Mouse (Mus musculus) kidney, postnatal 0 days (tissue): Measurements from ENCODE around the gene Srgap2. TPM values are rescaled to one million over a fixed set of nuclear protein-coding genes. Genes with fewer than 3 reads are reported as not detected.

ENCODE experiments used
- ATAC-seq: fragments of 200-750 bp; cut with Nextera tagmentation; replicated peaks from 2 replicates; pipeline ENCODE4 v1.8.0; 2017; ENCODE audit warnings: low read depth, moderate number of reproducible peaks, moderate TSS enrichment, moderate library complexity; ENCODE audit not compliant: low FRiP score
- DNase-seq: peaks from one replicate; pipeline ENCODE4 v3.0.0-alpha.2; 2016; ENCODE audit warnings: low spot score
- H3K27ac ChIP-seq: fragments of 300-500 bp; sonication (generic); 2 replicates; pipeline ENCODE4 v1.5.1; 2014; ENCODE audit warnings: mild to moderate bottlenecking
- H3K27me3 ChIP-seq: fragments of 300-500 bp; sonication (generic); 2 replicates; pipeline ENCODE4 v1.6.1; 2014; ENCODE audit warnings: low read length, mixed read lengths; ENCODE audit not compliant: insufficient read depth
- H3K36me3 ChIP-seq: fragments of 300-500 bp; sonication (generic); 2 replicates; pipeline ENCODE4 v1.6.1; 2014; ENCODE audit warnings: low read length, mixed read lengths; ENCODE audit not compliant: insufficient read depth
- H3K4me1 ChIP-seq: fragments of 300-500 bp; sonication (generic); replicated peaks from 2 replicates; pipeline ENCODE4 v1.6.1; 2014; ENCODE audit warnings: antibody characterized with exemption, low read length, mixed read lengths; ENCODE audit not compliant: insufficient read depth
- H3K4me2 ChIP-seq: fragments of 300-500 bp; sonication (generic); 2 replicates; pipeline ENCODE4 v1.6.1; 2014; ENCODE audit warnings: mild to moderate bottlenecking, low read length, moderate library complexity, mixed read lengths
- H3K4me3 ChIP-seq: fragments of 300-500 bp; sonication (generic); replicated peaks from 2 replicates; pipeline ENCODE4 v1.5.1; 2014; ENCODE audit warnings: low read depth, low read length
- H3K9ac ChIP-seq: fragments of 300-500 bp; sonication (generic); 2 replicates; pipeline ENCODE4 v1.6.1; 2014; ENCODE audit warnings: low read depth, low read length
- H3K9me3 ChIP-seq: fragments of 300-500 bp; sonication (generic); replicated peaks from 2 replicates; pipeline ENCODE4 v1.6.1; 2016; ENCODE audit warnings: low read length, inconsistent platforms, mixed read lengths
- CTCF ChIP-seq: IDR thresholded peaks from 2 replicates; pipeline ENCODE4 v1.5.1; 2016; ENCODE audit warnings: antibody characterized with exemption, low read depth, mild to moderate bottlenecking, moderate library complexity
- WGBS: fragments of 180-500 bp; shearing (Covaris S2); extraction: QIAGEN DNeasy Blood & Tissue Kit; methylation state at CpG from one replicate; pipeline ENCODE4 v1.1.7; 2014; 5-methylcytosine and 5-hydroxymethylcytosine counted together
- polyA plus RNA-seq: library from polyadenylated mRNA; unstranded; fragments of >200 nt; fragmentation: Nextera tagmentation; extraction: Ambion mirVana; gene quantifications from 2 replicates; pipeline ENCODE4 v1.2.1, GENCODE M21; 2015

Gene Srgap2
- polyA plus RNA-seq, 1 experiment from 2014 or later: 6.9 TPM

GRCm38 (mm10) chr1:131275577-131275976, 251.6 kb downstream of the Srgap2 start:
- 74% methylated on average over 14 of the region's 14 CpGs for WGBS
- no peak overlapping the region for H3K4me3 ChIP-seq
- no peaks in the 10 kb centered on the region for H3K27me3 ChIP-seq
- H3K27ac ChIP-seq: no peak overlapping the region
- no peak overlapping the region for H3K4me2 ChIP-seq
- no peak overlapping the region for H3K9ac ChIP-seq
- H3K4me1 ChIP-seq: no peaks in the 10 kb centered on the region
- ATAC-seq: no peak
- H3K9me3 ChIP-seq: no peaks in the 10 kb centered on the region
- H3K36me3 ChIP-seq: 0 out of 2 replicates have a peak, but pooled peaks cover 3% of the 10 kb centered on the region
- no peak for DNase-seq
- TF ChIP-seq CTCF: no peak

- H3K27ac ChIP-seq: no peak overlapping the region
- H3K27me3 ChIP-seq: no peaks in the 10 kb centered on the region
- no peaks in the 10 kb centered on the region for H3K4me1 ChIP-seq
- 0 out of 2 replicates have a peak, but pooled peaks cover 3% of the 10 kb centered on the region for H3K36me3 ChIP-seq
- 48% methylated on average over 22 of the region's 22 CpGs for WGBS
- H3K9me3 ChIP-seq: no peaks in the 10 kb centered on the region
- no peak for DNase-seq
- no peak overlapping the region for H3K4me3 ChIP-seq
- peak; percentile 43 for ATAC-seq
- no peak overlapping the region for H3K4me2 ChIP-seq
- no peak; the same call in 1 of the 2 replicates for TF ChIP-seq CTCF
- H3K9ac ChIP-seq: no peak overlapping the region
Measured at GRCm38 (mm10) chr1:131274725-131275539, 252.2 kb downstream of the Srgap2 start.

- Histone ChIP-seq H3K4me2 (no peak overlapping the region), H3K9me3 (no peaks in the 10 kb centered on the region), H3K27ac (no peak overlapping the region), H3K36me3 (0 out of 2 replicates have a peak, but pooled peaks cover 3% of the 10 kb centered on the region), H3K9ac (no peak overlapping the region), H3K4me3 (no peak overlapping the region), H3K4me1 (no peaks in the 10 kb centered on the region), H3K27me3 (no peaks in the 10 kb centered on the region)
- DNase-seq: peak; percentile 86
- TF ChIP-seq CTCF: peak; percentile 90
- peak; percentile 16; the same call in 1 of the 2 replicates for ATAC-seq
- WGBS: 36% methylated on average over 22 of the region's 22 CpGs
Measured at GRCm38 (mm10) chr1:131269797-131270578, 257.2 kb downstream of the Srgap2 start.

GRCm38 (mm10) chr1:131268776-131269175, 258.4 kb downstream of the Srgap2 start:
- Histone ChIP-seq H3K4me3 (no peak overlapping the region), H3K36me3 (0 out of 2 replicates have a peak, but pooled peaks cover 3% of the 10 kb centered on the region), H3K9me3 (no peaks in the 10 kb centered on the region), H3K9ac (no peak overlapping the region), H3K27ac (no peak overlapping the region), H3K4me1 (no peaks in the 10 kb centered on the region), H3K4me2 (no peak overlapping the region), H3K27me3 (no peaks in the 10 kb centered on the region)
- TF ChIP-seq CTCF: no peak
- whole genome bisulfite sequencing: 83% methylated on average over 10 of the region's 10 CpGs
- DNase-seq (no peak), ATAC-seq (no peak)

- no peaks in the 10 kb centered on the region for H3K36me3 ChIP-seq
- H3K4me3 ChIP-seq: no peak overlapping the region
- H3K27ac ChIP-seq: no peak overlapping the region
- no peak overlapping the region for H3K4me2 ChIP-seq
- no peaks in the 10 kb centered on the region for H3K4me1 ChIP-seq
- WGBS: 78% methylated on average over 12 of the region's 12 CpGs
- no peaks in the 10 kb centered on the region for H3K27me3 ChIP-seq
- H3K9ac ChIP-seq: no peak overlapping the region
- no peak for TF ChIP-seq CTCF
- 0 out of 2 replicates have a peak, but pooled peaks have one; percentile 41 for ATAC-seq
- DNase-seq: no peak
- H3K9me3 ChIP-seq: no peaks in the 10 kb centered on the region
Measured at GRCm38 (mm10) chr1:131263905-131264304, 263.2 kb downstream of the Srgap2 start.

- WGBS: 29% methylated on average over 10 of the region's 10 CpGs
- TF ChIP-seq CTCF: peak; percentile 90
- no peak for ATAC-seq
- no peak overlapping the region for H3K4me2 ChIP-seq
- peak; percentile 80 for DNase-seq
- H3K4me1 ChIP-seq: no peaks in the 10 kb centered on the region
- no peak overlapping the region for H3K27ac ChIP-seq
- no peaks in the 10 kb centered on the region for H3K36me3 ChIP-seq
- H3K27me3 ChIP-seq: no peaks in the 10 kb centered on the region
- no peaks in the 10 kb centered on the region for H3K9me3 ChIP-seq
- no peak overlapping the region for H3K4me3 ChIP-seq
- no peak overlapping the region for H3K9ac ChIP-seq
Measured at GRCm38 (mm10) chr1:131260309-131260656, 266.9 kb downstream of the Srgap2 start.
